Mouse (Mus musculus): ENCODE results near the gene Esp8. TPM values are rescaled to one million over a fixed set of nuclear protein-coding genes. Genes with fewer than 3 reads are reported as not detected.

Gene Esp8
- polyA plus RNA-seq, 1 experiment from 2014 or later: not detected

Other genes with a start within 250 kb of the Esp8 start
- gene Crisp1, start 200.8 kb upstream of the Esp8 start, polyA plus RNA-seq (2014; fragmentation: Nextera tagmentation; extraction: Ambion mirVana): not detected in 2 replicates
- not detected in 2 replicates for gene Esp6, start 41.5 kb downstream of the Esp8 start, polyA plus RNA-seq (2014; fragmentation: Nextera tagmentation; extraction: Ambion mirVana)
- gene Esp4, start 78.6 kb downstream of the Esp8 start, polyA plus RNA-seq (2014; fragmentation: Nextera tagmentation; extraction: Ambion mirVana): not detected in 2 replicates
- gene Esp3, start 112.1 kb downstream of the Esp8 start, polyA plus RNA-seq (2014; fragmentation: Nextera tagmentation; extraction: Ambion mirVana): not detected in 2 replicates
- gene Esp1, start 207.1 kb downstream of the Esp8 start, polyA plus RNA-seq (2014; fragmentation: Nextera tagmentation; extraction: Ambion mirVana): not detected in 2 replicates